Mouse (Mus musculus) intestine, embryonic 15.5 days (tissue): Measurements from ENCODE around the gene Drosha. TPM values are rescaled to one million over a fixed set of nuclear protein-coding genes. Genes with fewer than 3 reads are reported as not detected.
"Not testable (repeated sequence)": the region's sequence is repeated elsewhere in the genome, so short reads cannot be mapped to it uniquely, and the experiment has no call there.

Experiments
- ATAC-seq: fragments of 200-750 bp; cut with Nextera tagmentation; 2 replicates; pipeline ENCODE4 v1.8.0; 2017; ENCODE audit warnings: moderate TSS enrichment, moderate library complexity
- H3K27ac ChIP-seq: fragments of 300-500 bp; sonication (generic); 2 replicates; pipeline ENCODE4 v1.5.1; 2015; ENCODE audit warnings: mild to moderate bottlenecking, inconsistent platforms
- H3K27me3 ChIP-seq: fragments of 300-500 bp; sonication (generic); replicated peaks from 2 replicates; pipeline ENCODE4 v1.6.1; 2015; ENCODE audit warnings: inconsistent platforms
- H3K36me3 ChIP-seq: fragments of 300-500 bp; sonication (generic); 2 replicates; pipeline ENCODE4 v1.6.1; 2015; ENCODE audit warnings: inconsistent platforms
- H3K4me1 ChIP-seq: fragments of 300-500 bp; sonication (generic); replicated peaks from 2 replicates; pipeline ENCODE4 v1.6.1; 2015; ENCODE audit warnings: inconsistent platforms
- H3K4me2 ChIP-seq: fragments of 300-500 bp; sonication (generic); replicated peaks from 2 replicates; pipeline ENCODE4 v1.6.1; 2015; ENCODE audit warnings: mild to moderate bottlenecking, inconsistent platforms
- H3K4me3 ChIP-seq: fragments of 300-500 bp; sonication (generic); replicated peaks from 2 replicates; pipeline ENCODE4 v1.5.1; 2015; ENCODE audit warnings: inconsistent platforms
- H3K9ac ChIP-seq: fragments of 300-500 bp; sonication (generic); 2 replicates; pipeline ENCODE4 v1.6.1; 2015; ENCODE audit warnings: inconsistent platforms
- H3K9me3 ChIP-seq: fragments of 300-500 bp; sonication (generic); 2 replicates; pipeline ENCODE4 v1.6.1; 2016; ENCODE audit warnings: inconsistent platforms
- WGBS: fragments of 180-500 bp; shearing (Covaris S2); methylation state at CpG from one replicate; pipeline ENCODE4 v1.1.7; 2015; 5-methylcytosine and 5-hydroxymethylcytosine counted together
- polyA plus RNA-seq: library from polyadenylated mRNA; unstranded; fragments of >200 nt; fragmentation: Nextera tagmentation; extraction: Ambion mirVana; gene quantifications from 2 replicates; pipeline ENCODE4 v1.2.1, GENCODE M21; 2015

Gene Drosha
- polyA plus RNA-seq = 28.3 and 29.9 TPM in 2 replicates

DNA sequence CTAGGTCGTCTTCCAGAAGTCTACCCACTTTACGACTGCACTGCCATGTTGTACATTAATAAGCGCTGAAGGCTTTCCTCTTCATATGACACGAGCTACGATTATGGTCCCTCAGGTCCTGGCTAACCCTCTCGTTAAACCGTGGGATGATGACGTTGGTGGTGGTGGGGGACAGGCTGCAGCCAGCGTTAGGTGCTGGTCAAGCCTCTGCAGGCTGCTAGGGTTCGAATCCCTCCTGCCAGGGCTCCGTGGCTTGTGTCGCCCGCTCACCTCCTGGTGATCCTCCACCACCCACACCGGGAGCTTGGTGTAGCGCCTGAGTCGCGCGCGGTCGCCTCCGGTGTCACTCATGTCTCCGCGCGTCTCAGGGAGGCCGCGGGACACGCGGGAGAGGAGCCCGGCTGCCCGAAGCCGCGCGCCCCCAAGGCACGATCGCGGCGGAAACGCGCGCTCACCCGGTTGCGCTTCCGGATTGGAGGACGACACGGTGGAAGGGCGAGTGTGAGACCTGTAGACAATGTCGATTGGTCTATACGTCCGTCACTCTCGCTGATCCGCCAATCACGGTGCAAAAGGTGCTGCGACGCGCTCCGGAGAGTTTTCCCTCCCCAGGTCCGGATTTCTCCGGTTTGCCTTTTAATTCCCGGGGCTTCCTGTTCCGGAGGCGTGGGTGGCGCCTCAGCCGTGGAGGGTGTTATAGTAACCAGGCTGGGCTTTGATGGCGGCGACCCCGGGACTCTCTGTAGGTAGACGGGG lies at the start of gene Drosha, which contains the start of gene 6030458C11Rik:
Drosha (plus strand) TSS at position 619 of the 756 bp plus-strand sequence.
6030458C11Rik (minus strand) TSS at position 453 of the 756 bp plus-strand sequence.
- H3K4me3 ChIP-seq = peak within 1 kb of the TSS; percentile 88
- H3K9ac ChIP-seq = peak within 1 kb of the TSS; percentile 90
- H3K4me1 ChIP-seq = peaks cover 6% of the 10 kb centered on the region; the same call in 1 of the 2 replicates
- under 1% methylated on average over 67 of the region's 67 CpGs for WGBS
- peak within 1 kb of the TSS; percentile 71 for H3K4me2 ChIP-seq
- peak; percentile 100 for ATAC-seq
- no peaks in the 10 kb centered on the region for H3K9me3 ChIP-seq
- peak within 1 kb of the TSS; percentile 74 for H3K27ac ChIP-seq
- peaks cover 11% of the 10 kb centered on the region for H3K36me3 ChIP-seq
- H3K27me3 ChIP-seq = no peaks in the 10 kb centered on the region

DNA sequence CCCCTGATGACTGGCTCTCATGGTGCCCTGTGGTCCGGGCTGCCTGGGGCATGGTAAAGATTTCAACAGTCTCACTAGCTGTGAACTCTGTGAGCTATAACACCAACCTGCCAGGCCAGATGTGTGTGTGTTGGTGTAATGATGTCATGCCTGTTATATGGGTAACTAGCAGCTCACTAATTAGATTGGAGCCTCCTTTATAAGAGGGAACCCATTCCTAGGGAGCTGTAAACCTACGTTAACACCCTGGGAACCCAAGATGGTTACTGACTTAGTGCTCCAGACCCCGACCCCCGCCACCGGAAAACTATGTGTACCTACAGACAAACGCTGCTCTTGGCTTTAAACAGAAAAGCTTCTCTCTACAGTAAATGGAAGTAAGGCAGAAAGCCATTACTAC lies 43.3 kb upstream of the Drosha start:
- WGBS = 72% methylated on average over 6 of the region's 6 CpGs
- ATAC-seq = no peak
- H3K36me3 ChIP-seq = no peaks in the 10 kb centered on the region
- no peak overlapping the region for H3K4me3 ChIP-seq
- no peak overlapping the region for H3K9ac ChIP-seq
- no peak overlapping the region for H3K4me2 ChIP-seq
- no peaks in the 10 kb centered on the region for H3K9me3 ChIP-seq
- H3K27ac ChIP-seq = no peak overlapping the region
- no peaks in the 10 kb centered on the region for H3K4me1 ChIP-seq
- H3K27me3 ChIP-seq = no peaks in the 10 kb centered on the region

DNA sequence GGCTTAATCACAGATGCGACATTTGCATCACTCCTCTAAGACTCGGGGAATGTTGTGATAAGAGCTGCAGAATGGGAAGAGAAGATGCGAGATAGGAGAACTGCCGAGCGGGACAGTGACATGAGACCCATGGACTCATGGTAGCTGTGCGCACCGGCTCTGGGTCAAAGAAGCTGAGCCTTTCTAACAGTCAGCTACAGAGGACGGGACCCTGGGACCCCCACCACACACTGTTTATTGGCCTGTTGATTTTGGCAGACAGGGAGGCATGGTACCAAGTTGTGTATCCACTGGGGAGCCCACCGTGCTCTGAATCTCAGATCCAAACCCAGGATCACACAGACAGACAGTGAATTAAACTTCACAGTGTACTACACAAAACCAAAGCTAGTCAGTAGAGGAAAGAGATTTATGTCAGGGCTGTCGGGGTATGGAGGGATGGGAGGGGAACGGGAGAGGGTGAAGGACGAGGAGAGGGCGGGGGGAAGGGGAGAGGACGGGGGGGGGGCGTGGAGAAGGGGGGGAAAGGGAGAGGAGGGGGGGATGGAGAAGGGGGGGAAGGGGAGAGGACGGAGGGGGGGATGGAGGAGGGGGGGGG lies 42.8 kb upstream of the Drosha start:
- Histone ChIP-seq H3K36me3 (no peaks in the 10 kb centered on the region), H3K9me3 (no peaks in the 10 kb centered on the region), H3K27ac (no peak overlapping the region), H3K4me3 (no peak overlapping the region), H3K27me3 (no peaks in the 10 kb centered on the region), H3K9ac (no peak overlapping the region), H3K4me1 (no peaks in the 10 kb centered on the region), H3K4me2 (no peak overlapping the region)
- WGBS = 53% methylated on average over 13 of the region's 16 CpGs
- ATAC-seq = no peak

DNA sequence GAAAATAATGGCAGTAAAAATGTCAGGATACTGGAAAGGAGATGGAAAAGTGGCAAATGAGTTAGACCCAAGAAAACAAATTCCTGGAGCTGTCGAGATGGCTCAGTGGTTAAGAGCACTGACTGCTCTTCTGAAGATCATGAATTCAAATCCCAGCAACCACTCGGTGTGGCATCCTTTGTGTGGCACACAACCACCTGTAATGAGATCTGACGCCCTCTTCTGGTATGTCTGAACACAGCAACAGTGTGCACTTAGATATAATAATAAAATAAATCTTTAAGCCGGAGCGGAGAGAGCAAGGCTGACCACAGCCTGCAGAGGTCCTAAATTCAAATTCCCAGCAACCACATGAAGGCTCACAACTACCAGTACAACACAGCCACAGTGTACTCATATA lies 36.1 kb upstream of the Drosha start:
- Histone ChIP-seq H3K9ac (no peak overlapping the region), H3K27me3 (no peaks in the 10 kb centered on the region), H3K9me3 (no peaks in the 10 kb centered on the region), H3K4me3 (no peak overlapping the region), H3K4me2 (no peak overlapping the region), H3K36me3 (no peaks in the 10 kb centered on the region), H3K27ac (no peak overlapping the region), H3K4me1 (peaks cover 8% of the 10 kb centered on the region; the same call in 1 of the 2 replicates)
- WGBS = 78% methylated on average over 5 of the region's 5 CpGs
- no peak for ATAC-seq

DNA sequence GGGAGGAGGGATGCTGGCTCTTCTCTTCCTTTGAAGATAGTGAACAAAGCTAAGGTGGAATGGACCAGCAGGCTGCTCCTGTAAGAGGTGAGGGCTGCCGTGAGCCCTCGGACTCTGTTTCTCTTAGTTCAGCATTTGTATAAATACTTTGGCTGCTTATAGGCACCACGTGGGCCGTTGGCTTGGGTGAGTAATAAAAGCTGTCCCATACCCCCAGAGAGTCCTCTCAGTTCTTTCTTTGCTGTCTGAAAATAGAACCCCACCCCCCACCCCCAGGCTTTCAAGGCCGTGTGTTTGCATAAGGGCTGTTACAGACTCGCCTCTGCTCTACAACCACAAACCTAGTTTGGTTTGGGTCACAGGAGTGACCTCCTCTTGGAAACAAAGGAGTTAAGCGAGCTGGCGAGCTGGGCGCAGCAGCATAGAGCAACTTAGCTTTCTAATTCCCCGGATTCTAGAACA lies 35.2 kb upstream of the Drosha start:
- Histone ChIP-seq H3K36me3 (no peaks in the 10 kb centered on the region), H3K4me2 (peak overlapping the region; percentile 26), H3K27ac (no peak overlapping the region), H3K27me3 (no peaks in the 10 kb centered on the region), H3K9me3 (no peaks in the 10 kb centered on the region), H3K9ac (no peak overlapping the region), H3K4me3 (no peak overlapping the region), H3K4me1 (peaks cover 8% of the 10 kb centered on the region; the same call in 1 of the 2 replicates)
- ATAC-seq = peak; percentile 71
- 8% methylated on average over 10 of the region's 10 CpGs for WGBS

DNA sequence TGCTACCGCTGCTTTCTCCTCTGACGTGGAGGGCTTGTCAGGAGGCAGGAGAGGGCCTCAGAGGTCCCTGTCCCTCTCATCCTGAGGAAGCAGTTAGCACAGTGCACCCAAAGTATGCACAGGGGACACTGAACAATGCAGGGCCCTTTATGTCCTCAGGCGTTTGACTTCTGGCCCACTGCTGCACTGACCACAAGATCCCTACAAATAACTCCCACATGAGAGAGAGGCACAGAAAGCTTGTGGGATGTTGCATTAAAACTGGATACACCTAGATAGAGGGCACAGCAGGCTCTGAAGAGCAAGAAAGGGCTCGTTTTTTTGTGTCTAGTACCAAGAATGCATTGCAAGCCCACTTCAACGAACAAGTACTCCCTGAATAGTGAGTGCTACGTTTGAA lies 30.3 kb upstream of the Drosha start:
- 78% methylated on average over 6 of the region's 6 CpGs for whole genome bisulfite sequencing
- no peak overlapping the region for H3K4me3 ChIP-seq
- H3K36me3 ChIP-seq = no peaks in the 10 kb centered on the region
- no peak overlapping the region for H3K4me2 ChIP-seq
- peaks cover 4% of the 10 kb centered on the region; the same call in 1 of the 2 replicates for H3K4me1 ChIP-seq
- H3K27ac ChIP-seq = no peak overlapping the region
- H3K9me3 ChIP-seq = no peaks in the 10 kb centered on the region
- no peak overlapping the region for H3K9ac ChIP-seq
- ATAC-seq = no peak
- H3K27me3 ChIP-seq = no peaks in the 10 kb centered on the region

DNA sequence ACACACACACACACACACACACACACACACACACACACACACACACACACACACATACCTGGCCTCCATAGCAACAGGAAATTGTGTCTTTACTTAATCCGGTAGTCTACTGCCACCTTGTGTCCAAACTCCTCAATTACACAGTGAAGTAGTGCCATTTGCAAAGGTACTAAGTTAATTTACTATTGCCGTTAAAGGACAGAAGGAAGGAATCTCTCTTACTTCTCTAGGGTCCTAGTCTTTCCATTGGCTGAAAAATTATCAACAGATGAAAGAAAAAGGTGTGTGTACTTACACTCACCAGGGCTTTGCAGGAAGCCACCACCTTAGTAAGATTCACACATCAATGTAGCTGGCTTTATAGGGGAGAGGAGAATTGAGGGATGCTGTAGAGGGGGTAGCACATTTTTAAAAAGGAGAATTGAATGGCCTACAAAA lies 29.1 kb upstream of the Drosha start:
- H3K4me3 ChIP-seq = no peak overlapping the region
- no peak overlapping the region for H3K4me2 ChIP-seq
- H3K27ac ChIP-seq = no peak overlapping the region
- no peaks in the 10 kb centered on the region for H3K4me1 ChIP-seq
- no peaks in the 10 kb centered on the region for H3K9me3 ChIP-seq
- no peaks in the 10 kb centered on the region for H3K27me3 ChIP-seq
- no peak overlapping the region for H3K9ac ChIP-seq
- H3K36me3 ChIP-seq = no peaks in the 10 kb centered on the region
- peak; percentile 58 for ATAC-seq
- 1% methylated on average over 2 of the region's 2 CpGs for WGBS

DNA sequence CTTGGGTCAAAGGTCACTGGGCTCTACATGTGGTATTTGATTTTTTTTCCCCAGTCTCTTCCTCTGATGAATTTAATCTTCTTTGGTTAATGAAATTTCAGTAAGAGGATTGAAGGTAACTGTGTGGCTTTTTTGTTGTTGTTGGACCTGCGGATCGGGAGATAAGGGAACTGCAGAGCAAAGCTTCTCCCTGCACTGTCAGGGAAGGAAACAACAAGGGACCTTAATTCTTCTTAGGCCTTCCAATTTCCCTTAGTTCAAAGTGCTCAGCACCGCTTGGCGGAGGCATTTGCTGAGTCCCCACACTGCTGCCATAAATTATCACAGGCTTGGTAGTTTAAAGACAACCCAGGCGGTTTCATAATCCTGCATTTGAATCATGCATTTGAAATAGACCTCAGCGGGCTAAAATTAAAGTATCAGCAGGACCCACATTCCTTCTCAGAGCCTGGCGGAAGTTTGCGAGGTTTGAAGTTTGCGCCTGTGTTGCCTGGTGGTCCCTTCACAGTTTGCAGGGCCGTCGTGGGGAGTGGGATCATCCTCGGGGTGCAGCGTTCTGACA lies 28.6 kb upstream of the Drosha start:
- no peak overlapping the region for H3K9ac ChIP-seq
- no peaks in the 10 kb centered on the region for H3K36me3 ChIP-seq
- H3K4me3 ChIP-seq = no peak overlapping the region
- no peak overlapping the region for H3K27ac ChIP-seq
- no peaks in the 10 kb centered on the region for H3K27me3 ChIP-seq
- no peak for ATAC-seq
- H3K4me2 ChIP-seq = no peak overlapping the region
- H3K9me3 ChIP-seq = no peaks in the 10 kb centered on the region
- 53% methylated on average over 13 of the region's 13 CpGs for WGBS
- no peaks in the 10 kb centered on the region for H3K4me1 ChIP-seq

DNA sequence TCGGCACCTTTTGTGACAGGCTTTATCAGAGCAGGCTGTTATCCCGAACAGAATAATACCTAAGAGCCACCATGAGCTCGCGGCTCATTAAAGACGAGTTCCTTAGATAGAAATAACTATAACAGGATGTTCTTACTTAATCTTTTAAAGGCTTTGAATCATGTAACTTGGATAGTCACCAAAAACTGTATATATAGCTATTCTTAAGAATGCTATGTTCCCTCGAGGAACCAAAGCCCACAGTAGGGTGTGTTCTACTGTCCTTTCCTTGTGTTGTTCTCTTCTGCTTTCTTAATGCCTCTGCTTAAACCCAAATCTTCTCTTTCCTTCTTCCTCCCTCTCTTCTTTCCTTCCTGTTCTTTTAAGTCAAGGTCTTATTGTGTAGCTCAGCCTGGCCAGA lies 26.6 kb upstream of the Drosha start:
- H3K9me3 ChIP-seq = no peaks in the 10 kb centered on the region
- H3K4me1 ChIP-seq = no peaks in the 10 kb centered on the region
- no peak overlapping the region for H3K9ac ChIP-seq
- H3K27ac ChIP-seq = no peak overlapping the region
- H3K4me3 ChIP-seq = no peak overlapping the region
- 76% methylated on average over 6 of the region's 6 CpGs for WGBS
- H3K36me3 ChIP-seq = no peaks in the 10 kb centered on the region
- H3K27me3 ChIP-seq = no peaks in the 10 kb centered on the region
- ATAC-seq = no peak
- H3K4me2 ChIP-seq = no peak overlapping the region

DNA sequence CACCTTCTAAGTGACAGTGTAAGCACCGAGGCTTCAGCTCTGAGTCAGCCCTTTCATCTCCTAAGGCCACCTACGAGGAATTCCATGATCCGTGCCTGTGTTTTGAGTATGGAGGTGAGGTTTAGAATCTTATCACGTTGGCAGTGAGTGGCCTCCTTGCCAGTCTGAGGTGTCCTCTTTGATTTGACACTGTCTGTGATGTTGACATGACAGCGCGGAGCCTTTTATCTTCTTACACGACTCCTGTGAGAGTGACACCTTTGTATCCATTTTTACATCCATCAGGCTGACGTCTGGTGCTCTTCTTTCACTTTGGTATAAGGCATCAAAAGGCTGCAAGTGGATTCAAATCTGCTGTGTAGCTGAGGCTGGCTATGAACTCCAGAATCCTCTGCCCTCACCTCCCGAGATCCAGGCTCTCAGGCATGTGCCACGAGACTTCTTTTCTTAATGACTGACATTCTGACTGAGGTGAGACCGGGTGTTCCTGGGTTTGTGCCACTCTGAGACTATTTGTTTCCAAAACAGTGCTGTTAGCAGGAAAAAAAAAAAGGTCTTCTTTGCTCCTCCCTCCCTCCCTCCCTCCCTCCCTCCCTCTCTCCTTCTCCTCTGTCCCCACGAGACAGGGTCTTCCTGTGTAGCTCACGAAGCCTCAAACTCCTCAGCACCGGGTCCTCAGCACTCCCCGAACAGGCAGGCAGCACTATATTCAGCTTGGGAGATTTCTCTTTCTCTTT lies 24.0 kb upstream of the Drosha start:
- H3K27ac ChIP-seq = no peak overlapping the region
- no peak overlapping the region for H3K4me2 ChIP-seq
- no peaks in the 10 kb centered on the region for H3K9me3 ChIP-seq
- no peak overlapping the region for H3K9ac ChIP-seq
- no peaks in the 10 kb centered on the region for H3K36me3 ChIP-seq
- no peaks in the 10 kb centered on the region for H3K4me1 ChIP-seq
- no peaks in the 10 kb centered on the region for H3K27me3 ChIP-seq
- 43% methylated on average over 15 of the region's 15 CpGs for WGBS
- no peak for ATAC-seq
- H3K4me3 ChIP-seq = no peak overlapping the region

DNA sequence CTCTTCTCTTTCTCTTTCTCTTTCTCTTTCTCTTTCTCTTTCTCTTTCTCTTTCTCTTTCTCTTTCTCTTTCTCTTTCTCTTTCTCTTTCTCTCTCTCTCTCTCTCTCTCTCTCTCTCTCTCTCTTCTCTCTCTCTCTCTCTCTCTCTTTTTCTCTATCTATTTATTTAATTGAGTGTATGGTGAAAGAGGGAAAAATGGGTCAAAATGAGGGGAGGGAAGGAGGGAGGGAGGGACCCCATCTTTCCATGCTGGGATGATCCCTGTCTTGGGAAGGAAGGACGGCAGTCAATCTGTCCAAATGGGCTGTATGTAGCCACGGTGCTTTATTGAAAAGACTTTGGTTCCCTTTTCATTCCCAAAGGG lies 23.5 kb upstream of the Drosha start:
- H3K4me2 ChIP-seq, H3K36me3 ChIP-seq, H3K4me1 ChIP-seq, ATAC-seq, H3K4me3 ChIP-seq, H3K27ac ChIP-seq, H3K27me3 ChIP-seq, H3K9me3 ChIP-seq, H3K9ac ChIP-seq: not testable (repeated sequence)
- WGBS = 86% methylated on average over 2 of the region's 2 CpGs

DNA sequence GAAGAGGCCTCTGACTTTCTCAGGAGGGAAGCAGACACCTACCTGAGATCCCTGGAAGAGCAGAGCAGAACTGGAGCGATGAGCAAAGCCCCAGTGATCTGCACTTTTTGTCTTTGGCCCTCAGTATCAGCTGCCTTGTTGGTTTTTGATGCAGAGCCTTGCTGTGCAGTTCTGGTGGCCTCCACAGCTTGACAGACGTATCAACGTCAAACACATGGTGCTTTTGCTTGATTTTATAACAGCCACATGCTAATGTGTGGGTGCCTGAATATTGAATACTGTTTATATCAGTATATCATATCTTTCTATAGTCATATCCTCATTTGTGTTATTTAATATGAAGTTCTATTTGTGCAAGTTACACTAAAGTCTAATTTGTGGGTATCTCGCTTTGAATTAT lies 19.5 kb upstream of the Drosha start:
- no peaks in the 10 kb centered on the region for H3K4me1 ChIP-seq
- H3K9ac ChIP-seq = no peak overlapping the region
- no peak overlapping the region for H3K27ac ChIP-seq
- no peak overlapping the region for H3K4me2 ChIP-seq
- peaks cover under 1% of the 10 kb centered on the region; the same call in 1 of the 2 replicates for H3K36me3 ChIP-seq
- H3K27me3 ChIP-seq = no peaks in the 10 kb centered on the region
- H3K9me3 ChIP-seq = no peaks in the 10 kb centered on the region
- ATAC-seq = no peak
- WGBS = 81% methylated on average over 4 of the region's 4 CpGs
- H3K4me3 ChIP-seq = no peak overlapping the region
